Mouse (Mus musculus) liver, embryonic 14.5 days (tissue): ENCODE data around the gene Zbtb7b.

Source experiments
- CTCF ChIP-seq: IDR thresholded peaks from 2 replicates; pipeline ENCODE4 v1.5.1; 2016; ENCODE audit warnings: antibody characterized with exemption, low read depth, control low read depth
- EP300 ChIP-seq: IDR thresholded peaks from 2 replicates; pipeline ENCODE4 v1.6.1; 2016; ENCODE audit warnings: antibody characterized with exemption, low read depth

DNA sequence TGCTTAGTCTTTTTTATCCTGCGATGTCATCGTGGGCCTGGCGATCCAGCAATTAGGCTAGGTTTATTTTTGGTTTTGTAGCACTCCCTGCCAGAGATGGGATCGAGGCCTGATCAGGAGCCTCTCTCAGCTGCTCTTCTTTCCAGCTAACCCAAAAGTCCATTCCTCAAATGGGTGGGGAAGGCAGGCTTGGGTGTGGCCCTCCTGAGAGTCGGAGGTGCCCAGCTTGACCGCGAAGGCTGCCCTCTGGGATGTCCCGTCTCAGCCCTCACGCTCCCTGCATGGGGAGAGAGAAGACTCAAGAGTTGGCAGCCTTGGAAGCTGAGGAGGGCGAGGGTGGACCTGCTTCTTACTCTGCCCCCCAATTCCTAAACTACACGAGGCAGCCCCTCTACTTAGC is 40.0 kb upstream of the Zbtb7b start:
- TF ChIP-seq EP300, result no peak
- TF ChIP-seq CTCF, result no peak
